Mouse (Mus musculus): ENCODE results near the gene Rad9a.

- TF ChIP-seq CTCF (IDR thresholded peaks at IDR 0.05; ENCODE audit: low read depth) (no peak), EP300 (optimal IDR thresholded peaks at IDR 0.05) (no peak)
Measured at GRCm38 (mm10) chr19:4220957-4221743, 19.7 kb upstream of the Rad9a start.

Measured in stomach, postnatal 0 days (tissue).